Mouse (Mus musculus) myocyte (in vitro differentiated cells): ENCODE measurements at regions not wholly inside any gene's neighbourhood (a gene's known extent, or its start where the extent isn't known, plus 50 kb on each side); places are given as distances from the start of the nearest gene placed in this dataset.

Experiments used
- CEBPB ChIP-seq: IDR thresholded peaks from 2 replicates; pipeline ENCODE4 v1.6.1; 2011; ENCODE audit warnings: mild to moderate bottlenecking, moderate library complexity; ENCODE audit not compliant: poor library complexity, insufficient read depth, severe bottlenecking
- MAX ChIP-seq: IDR thresholded peaks from one replicate; pipeline ENCODE4 v1.6.1; 2011; ENCODE audit warnings: low read depth, mild to moderate bottlenecking, control low read depth
- MYOD1 ChIP-seq, 3 experiments: IDR thresholded peaks; one replicate each; pipeline ENCODE4 v1.6.1; 2011; ENCODE audit warnings: control low read depth in 2 of 3, low read depth in 2 of 3, mild to moderate bottlenecking in 2 of 3, moderate library complexity in 1 of 3; ENCODE audit not compliant: insufficient read length in 2 of 3, control insufficient read depth in 1 of 3
- MYOG ChIP-seq, 3 experiments: IDR thresholded peaks; one replicate each; pipeline ENCODE4 v1.6.1; 2011; ENCODE audit warnings: control low read depth in 2 of 3, low read depth in 2 of 3, mild to moderate bottlenecking in 2 of 3; ENCODE audit not compliant: insufficient read length in 2 of 3, control insufficient read depth in 1 of 3, insufficient read depth in 1 of 3
- POLR2A ChIP-seq: IDR thresholded peaks from one replicate; pipeline ENCODE4 v1.6.1; 2011; ENCODE audit warnings: low read depth, mild to moderate bottlenecking, control low read depth, moderate library complexity; ENCODE audit not compliant: insufficient read length
- POLR2AphosphoS2 ChIP-seq: IDR thresholded peaks from one replicate; pipeline ENCODE4 v1.6.1; 2011; ENCODE audit warnings: low read depth, control low read depth; ENCODE audit not compliant: insufficient read length
- TCF12 ChIP-seq: IDR thresholded peaks from one replicate; pipeline ENCODE4 v1.6.1; 2011; ENCODE audit warnings: mild to moderate bottlenecking, control low read depth; ENCODE audit not compliant: poor library complexity, insufficient read depth, severe bottlenecking

DNA sequence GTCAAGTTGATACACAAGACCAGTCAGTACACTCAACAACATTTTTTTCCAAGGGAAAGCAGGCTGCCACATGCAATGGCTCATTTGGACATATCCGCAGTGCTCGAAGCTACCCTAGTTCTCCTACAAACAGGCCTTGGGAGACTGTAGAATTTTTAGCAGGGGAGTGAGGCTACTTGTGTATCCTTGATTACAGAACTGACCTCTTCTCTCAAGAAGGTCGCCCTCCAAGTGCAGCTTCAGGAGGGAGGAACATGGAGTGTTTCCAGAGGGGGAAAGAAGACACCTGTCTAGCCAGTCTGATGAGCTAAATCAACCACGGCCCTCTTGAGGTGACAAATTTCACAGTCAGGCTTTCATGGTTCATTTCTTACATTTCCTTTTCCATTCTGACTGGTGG lies 202.0 kb upstream of the Prlr start:
- TF ChIP-seq POLR2A (no peak), CEBPB (no peak), MAX (no peak), POLR2AphosphoS2 (no peak), MYOD1 (IDR thresholded peaks at IDR 0.05; ENCODE audit: control insufficient read depth in 1 of 3, insufficient read length in 2 of 3, low read depth in 2 of 3) (no peak), MYOG (IDR thresholded peaks at IDR 0.05; ENCODE audit: control insufficient read depth in 1 of 3, insufficient read depth in 1 of 3, insufficient read length in 2 of 3, low read depth in 2 of 3) (no peak), TCF12 (no peak)
